Mouse (Mus musculus): Measurements from ENCODE around the gene Krt83.
A peak's percentile ranks its signal among the peaks of the same experiment; 100 is the strongest.

Krt83 gene

DNA sequence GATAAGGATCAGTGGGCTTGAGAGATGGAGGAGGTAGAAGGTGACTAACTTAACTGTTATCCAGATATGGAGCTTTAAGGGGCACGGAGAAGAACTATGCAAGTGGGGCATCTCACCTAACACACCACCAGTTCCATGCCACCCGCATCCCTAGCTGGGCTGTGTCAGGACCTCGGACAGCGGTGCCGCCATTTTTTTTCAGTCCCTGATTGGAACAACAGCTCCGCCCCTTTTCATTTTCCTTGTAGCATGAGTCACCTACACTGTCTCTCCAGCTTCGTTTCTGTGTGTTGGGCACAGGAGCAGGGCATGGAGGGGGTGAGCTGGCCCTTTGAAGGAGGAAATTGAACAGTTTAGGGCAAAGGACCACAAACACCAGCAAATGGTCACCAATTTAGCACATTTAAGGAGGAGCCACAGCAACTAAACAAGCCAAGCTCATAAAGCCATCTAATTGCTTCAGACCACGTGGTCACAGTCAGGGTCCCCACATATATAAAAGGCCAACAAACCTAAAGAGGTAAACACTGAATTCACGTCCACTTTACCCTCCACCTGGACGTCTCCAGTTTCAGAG lies 18.3 kb downstream of the Krt83 start, which contains the start of gene Krt86:
Krt86 (plus strand) TSS at position 527 of the 577 bp plus-strand sequence.
- DNase-seq (ENCODE audit: low read depth) = peak; percentile 16

DNA sequence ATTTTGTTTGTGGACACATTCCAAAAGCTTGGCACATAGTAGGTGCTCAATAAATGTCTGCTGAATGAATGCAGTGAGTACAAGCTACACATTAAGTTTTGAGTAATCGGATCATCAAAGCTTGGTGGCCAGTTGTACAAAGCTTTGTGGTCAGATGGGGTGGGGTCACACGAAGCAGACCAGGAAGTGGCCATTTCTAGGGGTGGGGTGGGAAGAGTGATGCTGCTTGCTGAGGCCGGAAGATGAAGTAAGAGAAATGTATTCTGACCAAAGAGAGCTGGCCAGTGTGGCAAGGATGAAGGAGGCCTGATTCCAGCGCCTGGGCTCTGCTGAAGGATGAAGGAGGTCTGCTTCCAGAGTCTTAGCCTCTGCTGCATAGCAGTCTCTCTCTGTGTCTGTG lies 22.2 kb downstream of the Krt83 start:
- no peak for DNase-seq (ENCODE audit: low read depth)

DNA sequence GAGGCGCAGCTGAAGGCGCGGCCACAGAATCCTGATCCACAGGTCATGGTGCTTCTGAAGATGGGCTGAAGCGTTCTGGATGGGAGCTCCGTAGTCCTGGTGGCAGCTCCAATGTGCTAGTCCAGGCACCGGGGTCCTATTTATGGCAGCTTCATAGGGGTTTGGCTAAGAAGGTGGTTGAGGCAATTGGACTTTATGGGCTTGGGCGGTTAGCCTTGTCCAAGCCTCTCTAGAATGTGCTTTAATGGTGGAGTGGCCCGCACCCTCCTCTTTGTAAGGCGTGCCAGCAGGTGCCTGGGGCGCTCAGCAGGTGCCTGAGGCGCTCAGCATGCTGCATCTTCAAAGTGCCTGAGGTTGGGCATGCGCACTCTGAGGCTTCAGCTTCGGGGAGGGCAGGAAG lies 27.7 kb downstream of the Krt83 start, which contains the start of gene Krt81:
Krt81 (minus strand) TSS at position 101 of the 400 bp plus-strand sequence.
- DNase-seq (ENCODE audit: low read depth) = no peak

DNA sequence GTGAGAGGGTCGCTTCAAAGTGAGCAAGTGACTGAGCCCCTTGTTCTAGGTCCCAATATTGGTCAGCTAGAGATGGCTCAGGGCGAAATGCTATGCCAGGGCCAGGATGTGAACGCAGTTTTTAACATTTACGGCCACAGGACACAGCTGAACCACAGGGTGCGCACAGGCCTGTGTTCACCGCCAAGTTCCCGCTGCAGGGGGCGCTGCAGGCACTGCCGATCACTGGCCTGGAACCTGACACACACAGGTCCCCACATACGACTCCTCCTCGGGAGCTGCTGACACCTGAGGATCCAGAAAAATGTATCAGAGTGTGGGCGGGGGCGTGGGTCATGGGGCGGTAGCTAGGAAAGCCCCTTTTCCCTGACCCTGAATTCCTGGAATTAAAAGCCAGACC lies 32.0 kb downstream of the Krt83 start:
- DNase-seq (ENCODE audit: low read depth) = no peak

DNA sequence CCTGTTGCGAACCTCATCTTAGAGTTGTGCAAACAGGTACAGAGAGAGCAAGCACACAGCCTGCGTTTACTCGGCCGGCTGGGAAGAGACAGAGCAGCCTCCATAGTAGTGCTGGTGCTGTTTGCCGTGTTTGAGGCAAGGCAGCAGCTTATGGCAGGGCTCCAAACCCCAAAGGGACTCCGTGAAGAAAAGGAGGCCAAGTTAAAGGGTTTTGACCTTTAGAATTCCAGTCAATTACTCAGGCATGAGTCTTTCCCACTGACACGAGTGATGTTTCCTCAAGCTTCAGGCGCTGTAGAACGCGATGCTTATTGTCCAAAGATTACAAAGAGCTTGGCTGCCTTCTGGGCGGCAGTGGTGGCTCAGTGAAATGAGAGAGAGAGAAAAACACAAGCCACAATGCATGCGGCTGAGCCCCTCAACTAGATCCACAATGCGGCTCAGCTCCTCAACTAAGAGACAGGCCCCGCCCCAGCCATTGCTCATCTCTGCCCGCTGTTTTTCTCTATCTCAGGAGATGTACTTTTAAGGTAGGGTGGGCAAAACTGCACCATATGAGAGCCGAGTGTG lies 32.9 kb downstream of the Krt83 start:
- DNase-seq (ENCODE audit: low read depth) = peak; percentile 37

DNA sequence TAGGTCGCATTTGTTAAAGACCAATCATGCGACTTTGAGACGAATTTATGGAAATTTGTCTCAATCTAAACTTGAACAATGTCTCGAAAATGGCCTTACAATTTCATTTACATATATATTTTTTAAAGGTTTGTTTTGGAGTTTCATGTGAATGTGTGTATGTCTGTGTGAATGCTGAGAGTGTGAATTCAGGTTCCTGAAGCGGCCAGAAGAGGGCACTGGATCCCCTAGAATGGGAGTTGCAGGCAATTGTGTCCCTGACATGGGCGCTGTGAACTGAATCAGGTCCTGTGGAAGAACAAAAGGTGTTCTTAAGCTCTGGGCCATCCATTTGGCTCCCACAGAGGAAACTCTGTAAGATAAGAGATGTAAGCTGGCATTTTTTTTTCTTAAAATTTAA lies 35.4 kb downstream of the Krt83 start:
- no peak for DNase-seq (ENCODE audit: low read depth)

DNA sequence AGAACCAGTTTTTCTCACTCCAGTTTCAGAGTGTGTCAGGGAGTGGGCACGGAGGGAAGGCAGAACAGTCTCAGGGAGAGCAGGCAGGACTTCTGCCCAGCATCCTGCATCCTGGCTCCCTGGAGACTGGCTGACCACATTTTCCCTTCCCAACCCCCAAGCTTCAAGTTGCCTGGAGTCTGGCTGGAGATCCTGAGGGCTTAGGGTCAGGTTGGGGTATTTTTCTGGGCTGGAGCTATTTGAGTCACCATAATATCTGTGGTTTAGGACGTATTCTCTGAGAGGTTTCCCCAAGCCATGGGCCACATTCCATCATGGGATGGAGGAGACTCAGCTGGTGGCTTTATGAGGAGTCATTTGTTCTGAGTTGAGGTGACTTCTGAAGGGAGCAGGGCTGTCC lies 36.0 kb downstream of the Krt83 start:
- DNase-seq (ENCODE audit: low read depth) = peak; percentile 39

DNA sequence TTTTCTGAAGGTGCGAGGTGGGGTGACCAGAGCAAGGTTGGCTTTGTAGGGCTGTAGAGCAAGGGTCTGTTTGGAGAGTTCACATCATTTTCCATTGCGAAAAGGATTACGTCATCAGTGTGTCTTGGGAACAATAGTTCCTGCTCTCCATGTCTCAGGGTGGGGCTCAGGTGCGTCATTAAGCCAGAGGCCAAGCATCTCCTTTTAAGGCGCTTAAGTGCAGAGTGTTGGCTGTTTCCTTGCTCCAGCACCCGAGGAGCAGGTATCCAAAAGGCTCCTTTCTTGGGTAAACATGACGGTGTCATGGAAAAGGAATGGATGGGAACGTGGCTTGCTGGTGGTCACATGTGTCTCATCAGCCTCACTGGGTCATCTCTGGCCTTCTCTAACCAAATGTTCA lies 36.5 kb downstream of the Krt83 start:
- DNase-seq (ENCODE audit: low read depth) = no peak

DNA sequence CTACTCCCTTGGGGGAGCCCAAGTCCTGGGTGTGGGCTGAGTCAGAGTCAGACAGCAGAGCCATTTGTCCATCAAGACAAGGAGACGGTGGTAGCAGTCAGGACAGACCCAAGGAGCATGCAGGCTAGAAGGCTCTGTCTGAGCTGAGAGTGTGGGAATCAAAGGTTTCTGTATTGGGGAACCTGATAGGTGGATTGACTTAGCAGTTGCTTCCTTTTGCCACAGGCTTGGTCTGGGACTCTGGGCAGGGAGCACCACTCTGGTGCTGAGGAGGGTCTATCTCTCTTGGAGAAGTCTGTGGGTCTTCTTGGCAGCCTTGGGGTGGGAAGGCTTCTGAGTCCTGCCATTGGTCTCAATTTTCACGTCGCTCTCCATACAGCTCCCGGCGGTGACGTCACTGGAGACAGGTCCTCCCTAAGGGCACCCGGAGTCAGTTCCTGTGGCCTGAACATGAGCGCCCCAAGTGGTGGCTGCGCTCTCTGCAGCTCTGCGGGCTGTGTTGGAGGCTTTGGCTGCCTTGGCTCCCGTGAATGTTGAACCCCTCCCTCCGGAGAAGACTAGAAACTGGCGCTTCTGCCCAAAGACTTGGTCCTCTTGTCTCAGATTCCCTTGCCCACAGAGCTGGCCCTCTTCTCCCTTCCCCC lies 38.1 kb downstream of the Krt83 start:
- DNase-seq (ENCODE audit: low read depth) = no peak

DNA sequence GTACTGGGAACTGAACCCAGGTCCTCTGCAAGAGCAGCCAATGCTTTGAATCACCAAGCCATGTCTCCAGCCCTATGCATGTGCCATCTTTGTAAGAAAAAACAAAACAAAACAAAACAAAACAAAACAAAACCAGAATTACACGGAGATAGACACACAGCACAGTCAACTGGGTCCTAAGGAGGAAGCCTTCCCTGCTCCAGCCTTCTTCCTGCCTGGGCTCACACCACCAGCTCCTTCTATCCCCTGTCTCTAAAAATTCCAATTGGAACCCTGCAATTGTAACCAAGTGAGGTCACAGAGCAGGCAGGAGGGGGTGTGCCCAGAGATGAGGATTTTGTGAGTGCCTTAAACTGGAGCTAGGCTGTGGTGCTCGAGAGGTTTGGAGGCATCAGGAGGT lies 43.9 kb downstream of the Krt83 start, which contains the start of gene Krt88:
Krt88 (plus strand) TSS at position 301 of the 400 bp plus-strand sequence.
- no peak for DNase-seq (ENCODE audit: low read depth)

DNA sequence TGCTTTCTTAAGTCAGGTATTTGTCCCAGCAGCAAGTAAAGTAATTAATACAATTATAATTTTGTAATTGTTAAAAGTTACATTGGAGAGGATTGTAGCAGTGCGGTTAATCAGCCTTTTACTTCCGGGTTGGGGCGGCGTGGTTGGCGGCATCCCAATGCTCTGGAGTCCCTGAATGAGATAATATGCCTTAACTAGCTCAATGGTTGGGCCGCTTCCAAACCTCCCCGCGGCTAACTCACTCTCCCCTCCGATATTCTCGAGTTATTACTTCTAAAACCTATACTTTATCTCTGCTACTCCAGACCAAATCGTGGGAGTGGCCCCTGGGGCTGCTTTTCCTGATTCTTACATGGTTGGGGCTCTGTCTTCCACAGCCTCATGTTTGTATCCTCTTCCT lies 44.7 kb downstream of the Krt83 start:
- no peak for DNase-seq (ENCODE audit: low read depth)

DNA sequence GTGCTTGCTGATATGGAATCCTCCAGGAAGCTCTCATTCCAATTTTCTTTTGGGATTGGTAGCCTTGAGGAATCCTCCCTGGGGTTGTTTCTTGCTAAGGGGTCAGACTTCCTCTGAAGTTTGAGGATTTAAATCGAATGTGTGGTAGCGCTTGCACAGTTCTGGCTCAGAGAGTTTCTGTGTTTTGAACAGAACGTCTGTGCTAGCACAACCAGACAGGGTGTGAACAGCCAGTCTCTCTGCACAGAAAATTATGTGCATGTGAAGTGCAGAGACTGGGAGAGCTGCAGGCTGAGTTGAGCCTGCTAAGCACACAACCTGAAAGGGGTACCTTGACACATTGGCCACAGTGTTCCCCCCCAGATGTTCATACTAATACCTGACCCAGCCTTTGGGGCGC lies 50.5 kb downstream of the Krt83 start:
- DNase-seq (ENCODE audit: low read depth) = no peak

DNA sequence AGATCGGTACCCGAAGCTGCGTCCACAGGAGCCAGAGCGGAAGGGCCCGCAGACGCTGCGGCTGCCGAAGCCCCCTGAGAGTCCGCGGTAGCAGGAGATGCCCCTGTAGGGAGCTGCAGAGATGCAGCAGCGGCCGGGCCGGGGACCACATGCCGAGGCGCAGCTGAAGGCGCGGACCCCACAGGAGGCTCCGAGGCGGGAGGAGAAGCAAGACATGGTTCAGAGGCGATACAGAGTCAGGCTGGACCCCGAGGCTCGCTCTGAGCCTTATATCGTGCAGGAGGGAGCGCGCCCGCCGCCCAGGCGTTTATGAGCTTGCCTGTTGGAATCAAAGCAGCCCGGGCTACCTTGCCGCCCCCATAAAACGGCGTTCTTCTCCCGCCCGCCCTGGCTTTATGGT lies 52.8 kb downstream of the Krt83 start, which contains the start of gene Krt87:
Krt87 (minus strand) TSS at position 250 of the 400 bp plus-strand sequence.
- no peak for DNase-seq (ENCODE audit: low read depth)

DNA sequence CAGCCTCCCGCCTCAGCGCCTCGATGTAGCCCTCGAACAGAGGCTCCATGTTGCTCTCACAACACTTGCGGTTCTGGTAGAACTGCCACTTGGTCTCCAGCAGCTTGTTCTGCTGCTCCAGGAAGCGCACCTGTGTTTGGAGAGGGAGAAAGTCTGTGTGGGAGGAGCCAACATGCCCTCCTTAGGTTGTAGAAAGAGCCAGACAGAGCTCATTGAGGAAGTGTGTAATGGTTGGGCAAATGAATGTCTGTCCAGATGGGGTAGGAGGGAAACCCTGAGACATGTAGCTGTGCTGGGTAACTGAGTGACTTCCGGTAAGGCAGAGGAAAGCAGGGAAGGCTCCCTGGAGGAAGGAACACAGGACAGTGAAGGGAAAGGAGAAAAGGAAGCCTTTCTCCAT lies 54.7 kb downstream of the Krt83 start:
- no peak for DNase-seq (ENCODE audit: low read depth)

Data from fibroblast of lung, adult 2 months (primary cell).